Mouse (Mus musculus): ENCODE measurements at regions not wholly inside any gene's neighbourhood (a gene's known extent, or its start where the extent isn't known, plus 50 kb on each side); places are given as distances from the start of the nearest gene placed in this dataset.

- Histone ChIP-seq H3K27ac (ENCODE audit: low read length) (peak overlapping the region; percentile 55), H3K36me3 (ENCODE audit: control insufficient read depth, insufficient read depth, low read length) (no peaks in the 10 kb centered on the region), H3K9ac (ENCODE audit: low read depth, low read length) (0 out of 2 replicates have a peak overlapping the region, but pooled peaks have one; percentile 20), H3K27me3 (replicated peaks; ENCODE audit: control insufficient read depth, insufficient read depth, low read length) (no peaks in the 10 kb centered on the region), H3K4me3 (ENCODE audit: low read length) (no peak overlapping the region), H3K4me2 (ENCODE audit: low read depth, low read length) (no peak overlapping the region), H3K4me1 (ENCODE audit: control insufficient read depth, insufficient read depth, low read length) (0 out of 2 replicates have a peak, but pooled peaks cover 3% of the 10 kb centered on the region), H3K9me3 (ENCODE audit: control insufficient read depth, low read length) (no peaks in the 10 kb centered on the region)
- ATAC-seq, result 0 out of 2 replicates have a peak, but pooled peaks have one; percentile 58
- 69% methylated on average over 20 of the region's 20 CpGs for whole genome bisulfite sequencing
These were observed 429.7 kb upstream of the Prickle1 start for GRCm38 (mm10) chr15:94025239-94025971.

GRCm38 (mm10) chr15:94024806-94025205, 429.1 kb upstream of the Prickle1 start:
- Histone ChIP-seq H3K36me3 (ENCODE audit: control insufficient read depth, insufficient read depth, low read length) (no peaks in the 10 kb centered on the region), H3K9me3 (ENCODE audit: control insufficient read depth, low read length) (no peaks in the 10 kb centered on the region), H3K4me2 (ENCODE audit: low read depth, low read length) (no peak overlapping the region), H3K4me1 (ENCODE audit: control insufficient read depth, insufficient read depth, low read length) (0 out of 2 replicates have a peak, but pooled peaks cover 3% of the 10 kb centered on the region), H3K9ac (ENCODE audit: low read depth, low read length) (no peak overlapping the region), H3K4me3 (ENCODE audit: low read length) (no peak overlapping the region), H3K27ac (ENCODE audit: low read length) (no peak overlapping the region), H3K27me3 (replicated peaks; ENCODE audit: control insufficient read depth, insufficient read depth, low read length) (no peaks in the 10 kb centered on the region)
- ATAC-seq, result no peak
- 57% methylated on average over 3 of the region's 3 CpGs for WGBS

GRCm38 (mm10) chr15:94024126-94024730, 428.5 kb upstream of the Prickle1 start:
- Histone ChIP-seq H3K36me3 (ENCODE audit: control insufficient read depth, insufficient read depth, low read length) (no peaks in the 10 kb centered on the region), H3K27me3 (replicated peaks; ENCODE audit: control insufficient read depth, insufficient read depth, low read length) (no peaks in the 10 kb centered on the region), H3K9me3 (ENCODE audit: control insufficient read depth, low read length) (no peaks in the 10 kb centered on the region), H3K9ac (ENCODE audit: low read depth, low read length) (no peak overlapping the region), H3K4me2 (ENCODE audit: low read depth, low read length) (no peak overlapping the region), H3K4me1 (ENCODE audit: control insufficient read depth, insufficient read depth, low read length) (0 out of 2 replicates have a peak, but pooled peaks cover 3% of the 10 kb centered on the region), H3K4me3 (ENCODE audit: low read length) (no peak overlapping the region), H3K27ac (ENCODE audit: low read length) (no peak overlapping the region)
- no peak for ATAC-seq
- 64% methylated on average over 4 of the region's 4 CpGs for WGBS

- Histone ChIP-seq H3K27me3 (replicated peaks; ENCODE audit: control insufficient read depth, insufficient read depth, low read length) (no peaks in the 10 kb centered on the region), H3K9me3 (ENCODE audit: control insufficient read depth, low read length) (no peaks in the 10 kb centered on the region), H3K36me3 (ENCODE audit: control insufficient read depth, insufficient read depth, low read length) (no peaks in the 10 kb centered on the region), H3K27ac (ENCODE audit: low read length) (no peak overlapping the region), H3K4me2 (ENCODE audit: low read depth, low read length) (no peak overlapping the region), H3K4me3 (ENCODE audit: low read length) (no peak overlapping the region), H3K4me1 (ENCODE audit: control insufficient read depth, insufficient read depth, low read length) (0 out of 2 replicates have a peak, but pooled peaks cover 3% of the 10 kb centered on the region), H3K9ac (ENCODE audit: low read depth, low read length) (no peak overlapping the region)
- no peak for ATAC-seq
- 69% methylated on average over 4 of the region's 4 CpGs for WGBS
These were observed 427.8 kb upstream of the Prickle1 start for GRCm38 (mm10) chr15:94023501-94023900.

GRCm38 (mm10) chr15:94017814-94018213, 422.1 kb upstream of the Prickle1 start:
- no peaks in the 10 kb centered on the region for H3K9me3 ChIP-seq (ENCODE audit: control insufficient read depth, low read length)
- ATAC-seq, result no peak
- no peak overlapping the region for H3K27ac ChIP-seq (ENCODE audit: low read length)
- H3K9ac ChIP-seq (ENCODE audit: low read depth, low read length), result no peak overlapping the region
- no peaks in the 10 kb centered on the region for H3K4me1 ChIP-seq (ENCODE audit: control insufficient read depth, insufficient read depth, low read length)
- no peak overlapping the region for H3K4me2 ChIP-seq (ENCODE audit: low read depth, low read length)
- no peaks in the 10 kb centered on the region for H3K27me3 ChIP-seq (replicated peaks; ENCODE audit: control insufficient read depth, insufficient read depth, low read length)
- no peak overlapping the region for H3K4me3 ChIP-seq (ENCODE audit: low read length)
- no peaks in the 10 kb centered on the region for H3K36me3 ChIP-seq (ENCODE audit: control insufficient read depth, insufficient read depth, low read length)
- WGBS, result 63% methylated on average over 9 of the region's 9 CpGs

GRCm38 (mm10) chr15:94011499-94011898, 415.8 kb upstream of the Prickle1 start:
- 47% methylated on average over 4 of the region's 4 CpGs for WGBS

GRCm38 (mm10) chr15:94006082-94006481, 410.4 kb upstream of the Prickle1 start:
- H3K36me3 ChIP-seq (ENCODE audit: control insufficient read depth, insufficient read depth, low read length), result no peaks in the 10 kb centered on the region
- 70% methylated on average over 5 of the region's 5 CpGs for WGBS
- no peak overlapping the region for H3K27ac ChIP-seq (ENCODE audit: low read length)
- H3K4me3 ChIP-seq (ENCODE audit: low read length), result no peak overlapping the region
- H3K9ac ChIP-seq (ENCODE audit: low read depth, low read length), result no peak overlapping the region
- H3K4me2 ChIP-seq (ENCODE audit: low read depth, low read length), result no peak overlapping the region
- no peaks in the 10 kb centered on the region for H3K9me3 ChIP-seq (ENCODE audit: control insufficient read depth, low read length)
- H3K27me3 ChIP-seq (replicated peaks; ENCODE audit: control insufficient read depth, insufficient read depth, low read length), result no peaks in the 10 kb centered on the region
- H3K4me1 ChIP-seq (ENCODE audit: control insufficient read depth, insufficient read depth, low read length), result peaks cover 6% of the 10 kb centered on the region
- ATAC-seq, result no peak

More at GRCm38 (mm10) chr15:94011499-94011898, 415.8 kb upstream of the Prickle1 start:
- Histone ChIP-seq H3K27ac (ENCODE audit: low read length) (no peak overlapping the region), H3K27me3 (replicated peaks; ENCODE audit: control insufficient read depth, insufficient read depth, low read length) (no peaks in the 10 kb centered on the region), H3K4me2 (ENCODE audit: low read depth, low read length) (no peak overlapping the region), H3K4me3 (ENCODE audit: low read length) (no peak overlapping the region), H3K36me3 (ENCODE audit: control insufficient read depth, insufficient read depth, low read length) (no peaks in the 10 kb centered on the region), H3K9me3 (ENCODE audit: control insufficient read depth, low read length) (no peaks in the 10 kb centered on the region), H3K4me1 (ENCODE audit: control insufficient read depth, insufficient read depth, low read length) (no peaks in the 10 kb centered on the region), H3K9ac (ENCODE audit: low read depth, low read length) (no peak overlapping the region)
- no peak for ATAC-seq

- no peaks in the 10 kb centered on the region for H3K9me3 ChIP-seq (ENCODE audit: control insufficient read depth, low read length)
- H3K4me2 ChIP-seq (ENCODE audit: low read depth, low read length), result no peak overlapping the region
- H3K27me3 ChIP-seq (replicated peaks; ENCODE audit: control insufficient read depth, insufficient read depth, low read length), result no peaks in the 10 kb centered on the region
- H3K4me3 ChIP-seq (ENCODE audit: low read length), result no peak overlapping the region
- whole genome bisulfite sequencing, result 44% methylated on average over 4 of the region's 4 CpGs
- ATAC-seq, result no peak
- H3K36me3 ChIP-seq (ENCODE audit: control insufficient read depth, insufficient read depth, low read length), result no peaks in the 10 kb centered on the region
- peaks cover 6% of the 10 kb centered on the region for H3K4me1 ChIP-seq (ENCODE audit: control insufficient read depth, insufficient read depth, low read length)
- H3K9ac ChIP-seq (ENCODE audit: low read depth, low read length), result no peak overlapping the region
- H3K27ac ChIP-seq (ENCODE audit: low read length), result no peak overlapping the region
These were observed 409.2 kb upstream of the Prickle1 start for GRCm38 (mm10) chr15:94004911-94005310.

GRCm38 (mm10) chr15:94003145-94003544, 407.5 kb upstream of the Prickle1 start:
- H3K4me1 ChIP-seq (ENCODE audit: control insufficient read depth, insufficient read depth, low read length), result peaks cover 6% of the 10 kb centered on the region
- no peak overlapping the region for H3K9ac ChIP-seq (ENCODE audit: low read depth, low read length)
- 51% methylated on average over 7 of the region's 7 CpGs for WGBS
- H3K4me3 ChIP-seq (ENCODE audit: low read length), result no peak overlapping the region
- H3K27ac ChIP-seq (ENCODE audit: low read length), result no peak overlapping the region
- peak; percentile 91 for ATAC-seq
- no peaks in the 10 kb centered on the region for H3K36me3 ChIP-seq (ENCODE audit: control insufficient read depth, insufficient read depth, low read length)
- H3K27me3 ChIP-seq (replicated peaks; ENCODE audit: control insufficient read depth, insufficient read depth, low read length), result no peaks in the 10 kb centered on the region
- no peaks in the 10 kb centered on the region for H3K9me3 ChIP-seq (ENCODE audit: control insufficient read depth, low read length)
- no peak overlapping the region for H3K4me2 ChIP-seq (ENCODE audit: low read depth, low read length)
